Mouse (Mus musculus): ENCODE data around the gene AU041133. TPM values are rescaled to one million over a fixed set of nuclear protein-coding genes. Genes with fewer than 3 reads are reported as not detected.

AU041133 gene
- polyA plus RNA-seq, 1 experiment, result 0.08 TPM

DNA sequence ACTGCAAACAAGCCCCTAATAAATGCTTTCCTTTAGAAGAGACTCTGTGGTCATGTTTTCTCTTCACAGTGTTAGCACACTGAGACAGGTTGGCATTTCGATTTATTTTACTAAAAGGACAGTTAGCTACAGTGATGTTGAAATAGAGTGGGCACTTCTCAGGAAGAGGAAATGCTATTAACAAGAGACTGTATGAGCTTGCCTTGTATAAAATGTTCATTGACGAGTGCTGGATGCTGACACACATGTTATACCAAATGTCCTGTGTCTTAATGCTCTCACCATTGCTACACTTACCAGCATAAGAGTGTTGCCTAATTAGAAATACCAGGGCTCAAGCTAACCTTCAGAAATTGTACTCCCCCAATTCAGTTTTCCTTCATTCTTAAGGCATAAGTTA lies 42.0 kb downstream of the AU041133 start:
- Histone ChIP-seq H3K27ac (ENCODE audit: insufficient read depth, low read depth, low read length) (no peak overlapping the region), H3K4me3 (ENCODE audit: low read depth, low read length) (no peak overlapping the region), H3K4me1 (ENCODE audit: control insufficient read depth, insufficient read depth, insufficient read length, low read length) (no peaks in the 10 kb centered on the region), H3K27me3 (ENCODE audit: control insufficient read depth, insufficient read depth, low read length) (no peaks in the 10 kb centered on the region; the same call in 1 of the 2 replicates), H3K36me3 (ENCODE audit: control insufficient read depth, insufficient read depth, low read length) (no peaks in the 10 kb centered on the region)
- no peak for TF ChIP-seq CTCF (IDR thresholded peaks at IDR 0.05; ENCODE audit: extremely low read depth, insufficient read length, insufficient replicate concordance, low read depth, low read length)
- no peak for TF ChIP-seq POLR2A (IDR thresholded peaks at IDR 0.05; ENCODE audit: low read depth, low read length)
- WGBS, result 72% methylated on average over 2 of the region's 2 CpGs

DNA sequence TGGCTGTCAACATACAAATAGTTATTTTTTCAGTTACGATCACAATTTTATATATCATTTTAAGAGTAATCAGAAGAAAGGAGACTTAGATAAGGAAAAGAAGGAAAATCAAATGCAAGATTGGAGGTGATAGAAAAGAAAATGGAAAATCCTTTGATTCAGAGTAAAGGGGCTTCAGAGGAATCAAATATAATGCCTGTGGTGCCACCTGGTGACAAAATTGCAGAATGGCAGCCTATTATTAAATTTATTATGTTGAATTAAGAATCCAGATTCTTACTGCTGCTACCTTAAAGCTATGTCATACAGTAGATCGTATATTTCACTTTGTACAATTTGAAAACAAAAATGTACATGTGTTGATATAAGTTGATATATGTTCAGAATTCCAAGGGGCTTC lies 43.0 kb downstream of the AU041133 start:
- Histone ChIP-seq H3K4me3 (ENCODE audit: low read depth, low read length) (no peak overlapping the region), H3K27me3 (ENCODE audit: control insufficient read depth, insufficient read depth, low read length) (no peaks in the 10 kb centered on the region; the same call in 1 of the 2 replicates), H3K4me1 (ENCODE audit: control insufficient read depth, insufficient read depth, insufficient read length, low read length) (no peaks in the 10 kb centered on the region), H3K27ac (ENCODE audit: insufficient read depth, low read depth, low read length) (no peak overlapping the region), H3K36me3 (ENCODE audit: control insufficient read depth, insufficient read depth, low read length) (no peaks in the 10 kb centered on the region)
- TF ChIP-seq CTCF (IDR thresholded peaks at IDR 0.05; ENCODE audit: extremely low read depth, insufficient read length, insufficient replicate concordance, low read depth, low read length), result no peak
- no peak for TF ChIP-seq POLR2A (IDR thresholded peaks at IDR 0.05; ENCODE audit: low read depth, low read length)
- 45% methylated on average over 2 of the region's 2 CpGs for WGBS

DNA sequence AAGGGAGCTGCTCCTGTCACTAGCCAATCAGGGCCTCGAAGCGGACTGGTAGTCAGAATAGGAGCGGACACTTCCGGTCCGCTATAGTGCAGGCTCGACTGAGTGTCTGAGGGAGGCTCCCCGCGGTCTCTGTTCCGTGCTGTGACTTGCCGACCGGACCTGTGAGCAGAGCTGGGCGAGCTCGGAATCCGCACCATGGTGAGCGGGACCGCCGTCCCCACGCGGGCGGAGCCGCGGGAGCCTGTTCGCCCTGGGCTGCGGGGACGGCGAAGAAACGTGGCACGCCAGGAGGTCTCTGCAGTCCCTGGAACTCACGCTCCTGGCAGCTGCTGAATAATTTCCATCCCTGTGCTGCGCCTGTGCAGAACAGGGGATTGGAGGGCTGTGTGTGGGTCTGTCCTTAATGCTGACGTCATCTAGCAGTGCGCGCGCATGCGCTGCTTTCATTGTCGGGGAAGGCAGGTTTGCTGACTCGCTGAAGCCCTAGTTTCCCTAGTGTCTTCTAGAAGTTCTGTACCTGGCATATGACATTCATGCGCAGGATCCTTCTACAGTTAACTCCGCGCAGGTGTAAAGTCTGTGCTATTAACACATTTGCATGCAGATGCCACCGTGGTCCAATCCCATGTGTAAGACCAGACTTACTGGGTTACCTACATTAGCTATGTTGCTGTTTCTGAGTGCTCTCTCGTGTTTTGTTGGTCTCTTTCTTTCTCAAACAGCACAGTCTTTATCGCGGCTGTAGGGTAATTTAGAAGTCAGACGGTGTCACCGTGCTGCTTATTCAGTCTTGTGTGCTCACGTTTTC lies 50.6 kb downstream of the AU041133 start:
- Histone ChIP-seq H3K27ac (ENCODE audit: insufficient read depth, low read depth, low read length) (peak overlapping the region; percentile 80), H3K36me3 (ENCODE audit: control insufficient read depth, insufficient read depth, low read length) (no peaks in the 10 kb centered on the region), H3K27me3 (ENCODE audit: control insufficient read depth, insufficient read depth, low read length) (no peaks in the 10 kb centered on the region), H3K4me1 (ENCODE audit: control insufficient read depth, insufficient read depth, insufficient read length, low read length) (peaks cover 3% of the 10 kb centered on the region; the same call in 1 of the 2 replicates), H3K4me3 (ENCODE audit: low read depth, low read length) (peak overlapping the region; percentile 71)
- whole genome bisulfite sequencing, result 3% methylated on average over 47 of the region's 47 CpGs
- TF ChIP-seq CTCF (IDR thresholded peaks at IDR 0.05; ENCODE audit: extremely low read depth, insufficient read length, insufficient replicate concordance, low read depth, low read length), result no peak
- peak; percentile 59 for TF ChIP-seq POLR2A (IDR thresholded peaks at IDR 0.05; ENCODE audit: low read depth, low read length)

Other genes with a start within 250 kb of the AU041133 start
- not detected in 2 replicates for gene Zfp781, start 197.5 kb upstream of the AU041133 start, polyA plus RNA-seq (2012; rRNA removed)
- gene Zfp873, start 79.9 kb upstream of the AU041133 start, polyA plus RNA-seq (2012; rRNA removed), result 0.23 and 0.71 TPM in 2 replicates
- not detected in 2 replicates for gene BC024063, start 44.7 kb upstream of the AU041133 start, polyA plus RNA-seq (2012; rRNA removed)
- gene Zfp938, start 113.3 kb downstream of the AU041133 start, polyA plus RNA-seq (2012; rRNA removed), result 0.13 and 0.24 TPM in 2 replicates
- gene 4932415D10Rik, start 188.6 kb downstream of the AU041133 start, polyA plus RNA-seq (2012; rRNA removed), result not detected in 2 replicates
- 0.09 TPM in 1 of 2 replicates, not detected in the other for gene Gm4924, start 226.2 kb downstream of the AU041133 start, polyA plus RNA-seq (2012; rRNA removed)

Measured in small intestine, adult 2 months (tissue).